Mouse (Mus musculus): ENCODE results near the gene Dpf3. TPM values are rescaled to one million over a fixed set of nuclear protein-coding genes. Genes with fewer than 3 reads are reported as not detected.

Dpf3 gene
- total RNA-seq, 2 experiments from 2014 or later: 21.2 to 28.7 TPM

DNA sequence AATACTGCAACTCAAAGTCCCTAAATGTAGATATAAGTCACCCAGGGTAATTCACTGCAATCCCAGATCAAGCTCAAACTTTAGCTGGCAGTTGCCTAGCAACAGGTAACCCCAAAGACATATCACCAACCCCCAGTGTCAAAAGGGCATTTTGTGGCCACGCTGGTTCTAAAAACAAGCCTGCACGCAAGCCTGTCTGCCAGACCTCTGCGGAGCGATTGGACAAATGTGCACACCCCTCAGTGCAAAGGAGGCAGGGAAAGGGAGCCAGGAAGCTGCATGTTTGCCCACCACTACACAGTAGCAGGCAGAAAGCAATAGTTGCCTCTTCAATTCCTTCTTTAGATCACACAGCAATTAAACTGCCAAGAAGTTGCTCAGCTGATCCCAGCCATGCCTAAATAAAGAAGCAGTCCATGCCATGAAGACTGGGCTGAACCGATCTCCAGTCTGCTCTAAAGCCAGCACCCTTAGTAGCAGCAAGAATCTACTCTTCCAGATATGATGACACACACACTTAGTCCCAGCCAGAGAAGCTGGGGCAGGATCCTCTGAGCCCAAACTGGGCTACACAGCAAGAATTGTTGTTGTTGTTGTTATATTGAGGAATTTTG lies 13.4 kb downstream of the Dpf3 start:
- no peak for DNase-seq (ENCODE audit: extremely low spot score in 1 of 2, low spot score in 1 of 2)

DNA sequence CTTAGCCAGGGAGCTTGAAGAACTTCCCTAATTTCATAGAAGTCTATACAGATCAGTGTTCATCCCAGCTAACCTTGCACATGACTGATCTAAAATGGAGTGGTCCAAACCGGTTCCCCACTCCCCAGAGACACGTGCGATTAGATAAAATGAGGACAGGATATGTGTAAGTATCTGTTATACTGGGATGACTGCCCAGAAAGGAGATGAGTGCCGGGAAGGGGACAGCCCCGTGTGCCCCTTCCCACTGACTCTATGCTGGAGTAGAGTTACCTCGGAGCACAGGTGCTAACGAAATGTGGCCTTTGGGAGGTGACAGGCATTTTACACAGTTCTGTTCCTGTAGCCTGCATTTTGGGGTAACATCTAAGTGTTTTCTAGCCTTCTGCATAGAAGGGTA lies 15.8 kb downstream of the Dpf3 start:
- DNase-seq (ENCODE audit: extremely low spot score in 1 of 2, low spot score in 1 of 2): no peak

DNA sequence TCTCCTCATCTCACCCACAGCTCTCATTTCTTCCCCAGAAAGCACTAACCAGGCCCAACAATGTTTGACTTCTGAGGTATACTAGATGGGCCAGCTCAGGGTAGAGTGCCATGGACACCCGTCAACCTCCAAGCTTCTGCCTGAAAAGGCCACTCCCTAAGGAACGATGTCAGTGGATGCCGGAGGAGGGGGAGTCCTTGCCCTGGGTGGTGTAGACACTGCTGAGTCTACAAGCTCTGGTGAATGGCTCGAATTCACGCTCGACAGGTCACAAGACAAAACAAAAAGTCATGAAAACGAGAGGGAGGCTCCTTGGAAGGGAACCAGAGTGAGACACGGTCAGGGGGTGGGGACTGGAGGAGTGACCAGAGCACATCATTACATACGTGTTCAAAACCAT lies 17.4 kb downstream of the Dpf3 start:
- no peak for DNase-seq (ENCODE audit: extremely low spot score in 1 of 2, low spot score in 1 of 2)

DNA sequence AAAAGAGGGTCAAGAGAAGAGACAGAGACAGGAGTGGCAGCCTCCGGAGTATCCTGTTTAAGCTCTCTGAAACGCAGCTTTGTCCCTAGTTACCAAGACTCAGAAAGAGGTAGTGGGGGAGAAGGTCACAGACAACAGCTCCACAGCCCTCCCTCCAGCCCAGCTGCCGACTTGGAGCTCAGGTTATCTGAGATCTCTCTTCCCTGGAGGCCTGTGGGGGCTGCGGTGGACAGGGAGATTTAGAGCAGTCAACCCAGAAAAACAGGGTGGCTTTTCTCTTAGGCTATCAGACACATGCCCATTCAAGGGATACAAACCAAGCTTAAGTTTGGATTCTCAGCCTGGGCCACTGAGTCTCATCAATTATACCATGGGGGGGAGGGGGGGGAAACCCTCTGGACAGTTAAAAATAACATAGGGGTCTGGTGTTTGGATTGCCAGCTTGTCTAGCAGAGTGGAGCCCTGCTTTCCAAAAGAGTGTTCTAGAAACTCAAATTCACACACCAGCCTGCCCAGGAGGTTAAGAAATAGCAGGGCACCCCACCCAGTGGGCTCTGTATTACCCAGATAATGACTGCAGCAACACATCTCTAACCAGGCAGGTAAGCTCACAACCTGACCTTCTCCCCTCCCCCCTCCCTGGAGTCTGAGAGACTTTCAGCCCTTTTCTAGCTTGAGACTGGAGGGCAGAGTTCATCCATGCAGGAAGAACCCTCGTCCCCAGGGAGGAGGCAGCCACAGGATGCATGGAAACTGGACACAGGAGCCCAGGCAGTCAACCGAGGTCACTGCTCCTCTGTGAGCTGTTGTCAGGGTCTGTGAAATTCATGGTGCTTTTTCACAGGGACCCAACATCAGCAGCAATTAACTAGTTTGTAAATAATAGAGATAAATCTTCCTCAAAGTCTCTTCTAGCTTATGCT lies 20.7 kb downstream of the Dpf3 start:
- DNase-seq (ENCODE audit: extremely low spot score in 1 of 2, low spot score in 1 of 2): no peak

DNA sequence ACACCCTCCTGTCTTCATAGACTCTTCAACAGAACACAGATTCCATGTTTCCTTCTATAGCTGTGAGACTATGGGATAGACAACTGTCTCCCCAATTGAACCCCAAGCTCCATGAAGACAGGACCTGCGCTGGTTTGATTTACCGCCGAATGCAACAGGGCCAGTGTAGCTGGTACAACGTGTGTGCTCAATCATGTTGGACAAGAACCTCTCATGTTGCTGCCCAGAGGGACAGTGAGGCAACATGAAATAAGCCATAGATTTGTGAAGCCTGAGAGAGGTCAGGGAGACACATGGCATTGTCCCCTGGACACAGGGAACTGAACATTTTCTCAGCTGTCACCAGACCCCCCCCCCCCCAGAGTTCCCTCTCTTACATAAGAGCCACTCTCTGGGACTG lies 21.5 kb downstream of the Dpf3 start:
- no peak for DNase-seq (ENCODE audit: extremely low spot score in 1 of 2, low spot score in 1 of 2)

DNA sequence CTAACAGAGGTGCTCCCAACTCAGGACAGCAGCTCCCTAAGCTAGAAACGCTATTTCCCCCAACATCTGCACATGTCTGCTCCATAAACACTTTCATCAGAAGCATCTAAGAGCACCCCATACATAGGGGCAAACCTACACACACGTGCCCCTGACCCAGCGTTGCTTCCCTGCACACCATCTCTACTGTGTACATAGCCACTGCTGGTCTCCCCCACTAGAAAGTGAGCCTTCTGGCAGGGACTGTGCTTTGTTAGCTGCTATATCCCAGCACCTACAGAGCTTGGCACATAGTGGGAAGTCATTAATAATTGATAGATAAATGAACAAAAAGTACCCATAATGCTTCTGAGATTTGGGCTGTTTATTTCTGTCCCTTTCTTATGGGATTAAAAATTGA lies 27.2 kb downstream of the Dpf3 start:
- no peak for DNase-seq (ENCODE audit: extremely low spot score in 1 of 2, low spot score in 1 of 2)

DNA sequence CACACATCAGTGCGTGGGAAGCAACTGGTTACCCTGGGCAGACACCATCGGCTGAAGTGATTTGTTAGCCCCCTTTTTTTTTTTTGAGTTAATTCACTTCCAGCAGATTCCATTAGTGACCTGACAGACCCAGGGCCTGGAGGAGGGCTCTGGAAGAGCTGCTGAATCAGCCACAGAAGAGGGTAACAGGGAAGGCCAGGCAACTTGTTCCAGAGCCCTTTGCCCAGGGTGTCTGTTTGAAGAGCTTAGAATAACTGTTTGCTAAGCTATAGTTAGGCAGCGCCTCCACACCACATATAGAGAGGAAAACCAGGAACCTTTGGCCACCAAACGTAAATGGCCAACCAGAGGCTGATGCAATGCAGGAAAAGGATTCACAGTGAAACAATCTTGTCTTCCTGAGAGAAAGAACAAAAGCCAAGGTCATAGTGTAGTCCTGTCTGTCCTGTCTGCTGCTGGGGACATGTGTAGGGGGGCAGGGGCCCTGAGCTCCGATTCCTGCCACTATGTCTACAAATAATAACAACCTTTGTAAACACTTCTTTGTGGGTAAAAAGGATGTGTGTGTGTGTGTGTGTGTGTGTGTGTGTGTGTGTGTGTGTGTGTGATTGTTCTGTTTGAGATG lies 32.7 kb downstream of the Dpf3 start:
- DNase-seq (ENCODE audit: extremely low spot score in 1 of 2, low spot score in 1 of 2): no peak

GRCm38 (mm10) chr12:83451850-83452249 lies 35.7 kb downstream of the Dpf3 start:
- no peak for DNase-seq (ENCODE audit: extremely low spot score in 1 of 2, low spot score in 1 of 2)

DNA sequence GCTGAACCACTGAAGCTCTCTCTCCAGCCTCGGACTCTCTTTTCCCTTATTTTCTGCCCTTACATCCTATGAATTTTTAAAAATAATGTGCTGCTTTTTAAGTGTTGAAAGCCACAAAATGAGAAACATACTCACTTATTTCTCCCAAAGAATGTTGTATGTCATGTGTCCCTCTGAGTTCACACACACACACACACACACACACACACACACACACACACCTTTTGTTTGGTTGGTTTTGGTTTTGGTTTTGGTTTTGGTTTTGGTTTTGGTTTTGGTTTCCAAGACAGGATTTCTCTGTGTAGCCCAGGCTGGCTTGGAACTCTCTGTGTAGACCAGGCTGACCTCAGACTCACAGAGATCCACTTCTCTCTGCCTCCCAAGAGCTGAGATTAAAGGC lies 37.0 kb downstream of the Dpf3 start:
- DNase-seq (ENCODE audit: extremely low spot score in 1 of 2, low spot score in 1 of 2): no peak

DNA sequence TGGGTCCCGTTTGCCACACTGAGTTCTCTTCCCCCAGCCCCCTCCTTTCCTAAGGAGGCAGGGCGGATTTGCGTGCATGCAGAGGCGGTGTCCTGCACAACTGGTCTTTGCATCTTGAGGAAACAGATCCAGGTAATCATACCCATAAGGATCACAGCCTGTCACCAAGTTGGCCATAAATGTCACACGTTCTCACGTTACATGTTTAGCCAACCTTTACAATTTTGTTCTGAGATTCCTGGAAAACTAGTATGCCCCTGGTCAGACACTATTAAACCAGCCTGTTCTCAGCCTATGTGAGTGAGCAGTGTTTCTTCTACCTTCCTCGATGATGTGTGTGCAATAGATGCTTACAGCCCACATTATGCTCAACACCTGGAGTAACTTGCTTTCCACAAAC lies 38.3 kb downstream of the Dpf3 start:
- no peak for DNase-seq (ENCODE audit: extremely low spot score in 1 of 2, low spot score in 1 of 2)

DNA sequence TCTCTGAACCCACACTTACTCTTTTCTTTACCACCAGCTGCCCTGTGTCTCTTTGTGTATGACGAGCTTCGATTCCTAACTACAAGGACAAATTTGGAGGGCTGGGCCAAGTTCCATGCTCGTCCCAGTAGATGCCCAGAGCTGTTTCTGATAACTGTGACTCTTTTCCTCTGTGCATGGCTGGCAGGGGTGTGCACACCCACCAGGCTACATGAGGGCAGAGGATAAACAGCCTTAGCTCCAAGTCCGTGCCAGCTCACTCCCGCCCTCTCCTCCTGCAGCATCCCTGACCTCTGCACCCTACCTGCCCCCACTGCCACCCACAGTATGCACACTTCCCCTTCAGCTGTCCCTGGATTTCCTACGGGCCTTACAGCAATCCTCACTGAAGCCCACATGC lies 41.9 kb downstream of the Dpf3 start:
- DNase-seq (ENCODE audit: extremely low spot score in 1 of 2, low spot score in 1 of 2): no peak

DNA sequence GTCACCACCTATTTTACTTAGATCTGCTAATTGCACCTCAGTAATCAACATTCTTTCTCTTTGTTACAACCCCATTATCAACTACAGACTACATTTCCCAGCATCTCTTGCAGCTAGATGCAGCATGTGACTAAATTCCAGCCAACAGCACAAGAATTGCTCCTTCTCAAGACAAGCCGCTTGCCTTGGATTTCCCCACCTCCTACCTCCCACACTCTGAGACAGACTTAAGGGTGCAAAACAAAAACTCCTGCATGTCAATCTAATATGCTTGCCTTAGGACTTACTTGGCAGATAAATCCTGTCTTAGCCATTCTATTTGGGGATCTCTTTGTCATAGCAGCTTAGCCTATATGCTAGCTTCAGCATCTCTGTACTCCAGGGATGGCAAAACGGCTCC lies 43.1 kb downstream of the Dpf3 start:
- DNase-seq (ENCODE audit: extremely low spot score in 1 of 2, low spot score in 1 of 2): no peak

GRCm38 (mm10) chr12:83438002-83438401 lies 49.5 kb downstream of the Dpf3 start:
- DNase-seq (ENCODE audit: extremely low spot score in 1 of 2, low spot score in 1 of 2): no peak

DNA sequence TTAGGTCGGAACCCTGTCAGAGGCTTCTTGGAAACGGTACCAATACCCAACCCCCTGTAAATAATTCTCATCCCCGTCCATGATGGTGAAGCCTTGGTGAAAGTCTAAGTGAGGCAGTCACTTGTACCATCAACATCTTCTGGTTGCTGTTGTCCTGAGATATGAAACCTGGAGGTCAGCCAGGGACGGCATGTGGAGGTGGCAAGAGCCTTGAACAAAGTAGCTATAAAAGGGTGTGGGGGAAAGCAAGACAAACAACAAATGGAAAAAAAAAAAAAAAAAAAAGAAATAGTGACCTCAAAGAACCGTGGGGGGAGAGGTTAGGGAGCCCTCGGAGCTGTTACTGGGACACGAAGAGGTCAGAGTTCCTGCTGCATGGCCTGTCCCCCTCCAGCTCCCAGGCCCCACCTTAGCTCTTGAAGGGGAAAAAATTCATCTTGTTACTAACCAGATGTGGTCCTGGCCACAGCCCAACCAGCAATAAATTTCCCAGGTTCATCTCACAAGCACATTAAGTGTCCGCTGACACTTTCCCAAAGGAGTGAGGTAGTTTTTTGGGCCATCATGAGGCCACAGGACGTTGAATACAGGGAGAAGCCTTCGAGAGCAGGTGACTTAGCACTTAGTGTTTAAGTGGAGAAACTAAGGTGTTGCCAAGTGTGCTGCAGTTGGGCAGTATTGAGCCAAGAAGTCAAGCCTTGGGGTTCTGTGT lies 53.4 kb downstream of the Dpf3 start:
- no peak for DNase-seq (ENCODE audit: extremely low spot score in 1 of 2, low spot score in 1 of 2)

- no peak for DNase-seq (ENCODE audit: extremely low spot score in 1 of 2, low spot score in 1 of 2)
These were observed 54.1 kb downstream of the Dpf3 start for GRCm38 (mm10) chr12:83433436-83433835.

GRCm38 (mm10) chr12:83430207-83430606 lies 57.3 kb downstream of the Dpf3 start:
- no peak for DNase-seq (ENCODE audit: extremely low spot score in 1 of 2, low spot score in 1 of 2)

DNA sequence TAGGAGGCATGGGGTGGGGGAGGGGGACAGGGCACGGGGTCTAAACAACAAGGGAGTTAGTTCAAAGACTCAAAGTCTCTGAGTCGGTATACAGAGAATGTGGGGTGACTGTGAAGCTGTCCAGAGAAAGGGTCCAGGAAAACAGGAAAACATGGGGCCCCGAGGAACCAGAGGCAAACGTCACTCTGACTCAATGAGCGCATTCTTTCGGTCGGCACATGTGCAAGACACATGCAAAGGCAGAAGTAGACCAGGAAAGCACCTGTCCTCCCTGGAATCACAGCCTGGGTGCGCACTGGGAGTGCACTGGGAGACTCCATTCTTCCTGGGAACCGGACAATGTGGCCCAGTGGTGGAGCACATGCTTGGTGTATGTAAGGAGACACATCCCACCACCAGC lies 59.5 kb downstream of the Dpf3 start:
- DNase-seq (ENCODE audit: extremely low spot score in 1 of 2, low spot score in 1 of 2): no peak

GRCm38 (mm10) chr12:83427601-83428000 lies 59.9 kb downstream of the Dpf3 start:
- no peak for DNase-seq (ENCODE audit: extremely low spot score in 1 of 2, low spot score in 1 of 2)

- no peak for DNase-seq (ENCODE audit: extremely low spot score in 1 of 2, low spot score in 1 of 2)
These were observed 61.2 kb downstream of the Dpf3 start for GRCm38 (mm10) chr12:83426326-83426725.

GRCm38 (mm10) chr12:83425736-83426135 lies 61.8 kb downstream of the Dpf3 start:
- DNase-seq (ENCODE audit: extremely low spot score in 1 of 2, low spot score in 1 of 2): no peak

All from layer of hippocampus, postnatal 25 days (tissue).